ENCODE assay signal across 18 mouse cellular contexts in genomic region chr2:85281023-85281422, GRCm38 (mm10). TPM values are rescaled to one million over a fixed set of nuclear protein-coding genes. Genes with fewer than 3 reads are reported as not detected.
DNase-seq lines count a peak whose midpoint lies in the region; ATAC-seq lines count a peak whose summit lies in the region.
"Had no signal": no experiment of that assay in that cellular context is flagged by ENCODE, and none has a peak within 500 bp of the region (broad histone marks: within the 10 kb centered on the region; RNA-seq: fewer than 3 reads in every experiment).

No protein-coding gene starts in this region.

- no peaks in the 10 kb centered on the region for H3K36me3 ChIP-seq in liver, embryonic 11.5 days (ENCODE audit: control insufficient read depth, insufficient read depth, low read length)
- H3K36me3 ChIP-seq: G1E had no signal

- DNase-seq in adrenal gland, postnatal 14 days = peak; percentile 7
- DNase-seq in adrenal gland, postnatal 4 days (ENCODE audit: low spot score in 2 of 2) = no peak
- DNase-seq in liver, embryonic 11.5 days (ENCODE audit: low spot score) = no peak
- no peak for DNase-seq in liver
- DNase-seq in heart, postnatal 25 days (ENCODE audit: low spot score) = peak; percentile 31
- DNase-seq in lung, postnatal 36 days = peak; percentile 52
- DNase-seq in layer of hippocampus, adult 11-12 months (ENCODE audit: low spot score) = no peak
- no peak for DNase-seq in cerebellum, adult 11 months
- DNase-seq: cerebellum, adult 9-10 months; thymus, postnatal 4 days had no signal

- no peaks in the 10 kb centered on the region for H3K27me3 ChIP-seq in liver, embryonic 11.5 days (replicated peaks; ENCODE audit: control insufficient read depth, insufficient read depth, low read length)

- H3K27ac ChIP-seq in liver, embryonic 11.5 days (ENCODE audit: low read depth, low read length) = no peak overlapping the region
- H3K27ac ChIP-seq: hindbrain, postnatal 0 days had no signal

- H3K9ac ChIP-seq in liver, embryonic 11.5 days (ENCODE audit: low read depth, low read length) = no peak overlapping the region

- H3K4me1 ChIP-seq in liver, embryonic 11.5 days (replicated peaks; ENCODE audit: control insufficient read depth, insufficient read depth, low read length) = no peaks in the 10 kb centered on the region

- no peaks in the 10 kb centered on the region for H3K9me3 ChIP-seq in liver, embryonic 11.5 days (ENCODE audit: control insufficient read depth, low read length)
- H3K9me3 ChIP-seq: G1E had no signal

- H3K4me3 ChIP-seq in liver, embryonic 11.5 days (ENCODE audit: low read depth, low read length) = no peak overlapping the region

- ATAC-seq in liver, embryonic 11.5 days (replicated peaks; ENCODE audit: low FRiP score) = peak; percentile 68
- ATAC-seq: hindbrain, postnatal 0 days; midbrain, embryonic 16.5 days had no signal

- H3K4me2 ChIP-seq in liver, embryonic 11.5 days = no peak overlapping the region

- WGBS in liver, embryonic 11.5 days = 39% methylated on average over 4 of the region's 4 CpGs

- intact Hi-C loops in heart, postnatal 25 days (cut with DNase I) = loop anchor here (10.0 kb wide), 1 partner anchor 244 kb away; no protein-coding TSS in a partner anchor

RNA-seq across cellular contexts. Expression of gene Olfr987, which starts 58.1 kb away (rescaled TPM):
- not detected in 2 replicates for total RNA-seq in adrenal gland, postnatal 14 days (2021)
- total RNA-seq in adrenal gland, postnatal 4 days (2021) = not detected
- polyA plus RNA-seq in liver, embryonic 11.5 days (2014; fragmentation: Nextera tagmentation; extraction: Ambion mirVana) = not detected in 2 replicates
- total RNA-seq in heart, postnatal 25 days (2021) = not detected
- total RNA-seq: adrenal gland, postnatal 36 days; hindbrain, postnatal 0 days; layer of hippocampus, postnatal 25 days; liver, adult 2 months had no signal
- polyA plus RNA-seq: embryonic facial prominence, embryonic 14.5 days; G1E; hindbrain, postnatal 0 days; liver, adult 2 months; midbrain, embryonic 16.5 days; spleen, adult 2 months had no signal

Comparison
In these comparisons a context has a peak if more than half of its experiments do, and no peak if none do; other contexts are left out.
1. DNase-seq: peak in adrenal gland, postnatal 14 days (single experiment), heart, postnatal 25 days (single experiment) and lung, postnatal 36 days (single experiment); none in adrenal gland, postnatal 4 days (0 of 2), liver, embryonic 11.5 days (single experiment), liver (single experiment), layer of hippocampus, adult 11-12 months (single experiment) and cerebellum, adult 11 months (single experiment).